Mouse (Mus musculus): ENCODE measurements around the gene Cib1. TPM values are rescaled to one million over a fixed set of nuclear protein-coding genes. Genes with fewer than 3 reads are reported as not detected.
A peak's percentile ranks its signal among the peaks of the same experiment; 100 is the strongest.

Gene Cib1
- polyA plus RNA-seq, 1 experiment from 2014 or later = 61.9 TPM

GRCm38 (mm10) chr7:80230196-80230595 lies 2.4 kb downstream of the Cib1 start:
- no peak for ATAC-seq (ENCODE audit: low FRiP score, low read depth)
- H3K4me2 ChIP-seq (replicated peaks) = no peak overlapping the region
- WGBS = 58% methylated on average over 6 of the region's 6 CpGs
- peaks cover 3% of the 10 kb centered on the region; the same call in 1 of the 2 replicates for H3K27me3 ChIP-seq
- H3K4me1 ChIP-seq = peaks cover 21% of the 10 kb centered on the region
- no peak overlapping the region for H3K9ac ChIP-seq
- no peaks in the 10 kb centered on the region for H3K9me3 ChIP-seq
- H3K27ac ChIP-seq = no peak overlapping the region
- peaks cover 32% of the 10 kb centered on the region for H3K36me3 ChIP-seq
- H3K4me3 ChIP-seq = no peak overlapping the region

DNA sequence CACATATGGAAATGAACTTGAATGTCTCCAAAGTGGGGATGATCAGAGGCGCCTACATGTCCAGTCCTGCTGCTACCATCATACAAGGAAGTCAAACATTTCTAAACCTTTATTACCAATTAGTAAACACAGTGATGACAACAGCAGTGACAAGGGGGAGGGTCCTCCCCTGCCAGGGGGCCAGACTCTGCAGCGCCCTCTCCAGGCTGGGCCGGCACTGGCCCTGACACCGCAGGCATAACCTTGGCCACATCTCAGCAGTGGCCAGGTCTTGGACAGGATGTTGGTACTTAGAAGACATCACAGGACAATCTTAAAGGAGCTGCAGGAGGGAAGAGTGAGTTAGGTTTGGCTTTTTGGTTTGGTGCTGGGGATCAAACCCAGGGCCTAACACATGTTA lies 5.5 kb downstream of the Cib1 start:
- Histone ChIP-seq H3K4me2 (replicated peaks) (no peak overlapping the region), H3K4me3 (no peak overlapping the region), H3K27ac (no peak overlapping the region), H3K4me1 (peaks cover 11% of the 10 kb centered on the region), H3K36me3 (peaks cover 58% of the 10 kb centered on the region), H3K9me3 (no peaks in the 10 kb centered on the region), H3K27me3 (peaks cover 3% of the 10 kb centered on the region; the same call in 1 of the 2 replicates), H3K9ac (no peak overlapping the region)
- WGBS = 95% methylated on average over 4 of the region's 4 CpGs
- ATAC-seq (ENCODE audit: low FRiP score, low read depth) = no peak

DNA sequence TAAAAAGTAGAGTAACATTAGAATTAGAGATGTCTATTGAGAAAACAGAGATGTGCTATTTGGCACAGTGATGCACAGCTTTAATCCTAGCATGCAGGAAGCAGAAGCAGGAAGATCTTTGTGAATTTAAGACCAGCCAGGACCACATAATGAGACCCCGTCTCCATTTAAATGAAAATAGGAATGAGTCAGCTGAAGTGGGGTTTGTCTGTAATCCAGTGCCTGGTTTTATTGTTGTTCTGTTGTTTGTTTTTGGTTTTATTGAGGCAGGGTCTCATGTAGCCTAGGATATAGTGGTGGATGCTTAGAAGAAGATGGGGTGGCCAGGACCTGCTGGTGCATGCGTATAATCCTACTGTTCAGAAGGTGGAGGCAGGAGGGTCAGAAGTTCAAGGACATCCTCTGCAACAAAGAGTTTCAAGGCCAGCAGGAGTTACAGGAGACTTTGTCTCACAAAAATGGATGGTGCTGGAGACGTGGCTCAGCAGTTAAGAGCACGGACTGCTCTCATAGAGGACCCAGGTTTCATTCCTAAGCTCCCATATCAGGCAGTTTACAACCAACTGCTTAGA lies 11.3 kb downstream of the Cib1 start:
- peaks cover 89% of the 10 kb centered on the region for H3K36me3 ChIP-seq

DNA sequence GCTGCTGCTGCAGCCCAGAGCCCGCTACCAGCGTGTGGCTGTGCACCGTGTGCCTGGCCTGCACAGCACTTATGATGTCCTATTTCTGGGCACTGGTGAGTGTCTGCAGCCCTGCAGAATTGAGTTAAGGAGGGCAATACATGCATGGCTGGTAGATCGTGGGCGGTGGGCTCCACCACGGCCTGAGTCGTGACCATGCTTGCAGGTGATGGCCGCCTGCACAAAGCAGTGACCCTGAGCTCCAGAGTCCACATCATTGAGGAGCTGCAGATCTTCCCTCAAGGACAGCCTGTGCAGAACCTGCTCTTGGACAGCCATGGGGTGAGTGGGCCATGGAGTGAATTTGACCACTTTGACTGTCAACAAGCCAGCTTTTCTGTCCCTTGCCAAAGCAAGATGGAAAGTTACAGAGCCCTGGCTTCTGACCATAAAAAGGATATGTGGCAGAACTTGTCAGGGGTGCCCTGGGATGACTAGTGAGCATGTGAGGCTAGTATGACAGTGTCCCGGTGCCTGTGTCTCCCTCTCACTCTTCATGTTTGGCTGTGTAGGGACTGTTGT lies 12.3 kb downstream of the Cib1 start:
- no peak overlapping the region for H3K27ac ChIP-seq
- H3K9ac ChIP-seq = no peak overlapping the region
- H3K4me3 ChIP-seq = no peak overlapping the region
- H3K27me3 ChIP-seq = no peaks in the 10 kb centered on the region
- no peaks in the 10 kb centered on the region for H3K4me1 ChIP-seq
- ATAC-seq (ENCODE audit: low FRiP score, low read depth) = no peak
- peaks cover 92% of the 10 kb centered on the region for H3K36me3 ChIP-seq
- 97% methylated on average over 9 of the region's 9 CpGs for WGBS
- H3K4me2 ChIP-seq (replicated peaks) = no peak overlapping the region
- H3K9me3 ChIP-seq = no peaks in the 10 kb centered on the region

More for the DNA sequence above, 11.3 kb downstream of the Cib1 start:
- Histone ChIP-seq H3K27ac (no peak overlapping the region), H3K9me3 (no peaks in the 10 kb centered on the region), H3K4me2 (replicated peaks) (no peak overlapping the region), H3K4me3 (no peak overlapping the region), H3K9ac (no peak overlapping the region), H3K4me1 (no peaks in the 10 kb centered on the region), H3K27me3 (no peaks in the 10 kb centered on the region)
- WGBS = 91% methylated on average over 4 of the region's 4 CpGs
- no peak for ATAC-seq (ENCODE audit: low FRiP score, low read depth)

GRCm38 (mm10) chr7:80218666-80219065 lies 13.9 kb downstream of the Cib1 start:
- peaks cover 5% of the 10 kb centered on the region; the same call in 1 of the 2 replicates for H3K4me1 ChIP-seq
- no peaks in the 10 kb centered on the region for H3K27me3 ChIP-seq
- H3K27ac ChIP-seq = no peak overlapping the region
- H3K4me2 ChIP-seq (replicated peaks) = no peak overlapping the region
- no peak overlapping the region for H3K9ac ChIP-seq
- H3K4me3 ChIP-seq = no peak overlapping the region
- H3K36me3 ChIP-seq = peaks cover 84% of the 10 kb centered on the region
- 93% methylated on average over 9 of the region's 9 CpGs for WGBS
- no peak for ATAC-seq (ENCODE audit: low FRiP score, low read depth)
- no peaks in the 10 kb centered on the region for H3K9me3 ChIP-seq

GRCm38 (mm10) chr7:80216566-80216965 lies 16.0 kb downstream of the Cib1 start:
- no peak overlapping the region for H3K4me3 ChIP-seq
- no peak overlapping the region for H3K4me2 ChIP-seq (replicated peaks)
- H3K4me1 ChIP-seq = peaks cover 5% of the 10 kb centered on the region; the same call in 1 of the 2 replicates
- WGBS = 83% methylated on average over 8 of the region's 8 CpGs
- no peaks in the 10 kb centered on the region for H3K27me3 ChIP-seq
- no peak overlapping the region for H3K9ac ChIP-seq
- no peaks in the 10 kb centered on the region for H3K9me3 ChIP-seq
- 0 out of 2 replicates have a peak, but pooled peaks have one; percentile 37 for ATAC-seq (ENCODE audit: low FRiP score, low read depth)
- peaks cover 81% of the 10 kb centered on the region for H3K36me3 ChIP-seq
- H3K27ac ChIP-seq = no peak overlapping the region

- Histone ChIP-seq H3K9ac (peak overlapping the region; percentile 26; the same call in 1 of the 2 replicates), H3K27me3 (no peaks in the 10 kb centered on the region), H3K4me3 (no peak overlapping the region), H3K27ac (peak overlapping the region; percentile 17; the same call in 1 of the 2 replicates), H3K9me3 (no peaks in the 10 kb centered on the region), H3K4me2 (replicated peaks) (no peak overlapping the region), H3K4me1 (peaks cover 5% of the 10 kb centered on the region; the same call in 1 of the 2 replicates), H3K36me3 (peaks cover 69% of the 10 kb centered on the region)
- WGBS = 28% methylated on average over 4 of the region's 4 CpGs
- peak; percentile 73 for ATAC-seq (ENCODE audit: low FRiP score, low read depth)
Observed at GRCm38 (mm10) chr7:80215398-80215797, 17.2 kb downstream of the Cib1 start.

GRCm38 (mm10) chr7:80214459-80214858 lies 18.2 kb downstream of the Cib1 start:
- Histone ChIP-seq H3K4me2 (replicated peaks) (no peak overlapping the region), H3K4me3 (no peak overlapping the region), H3K9ac (no peak overlapping the region), H3K9me3 (no peaks in the 10 kb centered on the region), H3K27me3 (no peaks in the 10 kb centered on the region), H3K4me1 (peaks cover 9% of the 10 kb centered on the region; the same call in 1 of the 2 replicates), H3K36me3 (peaks cover 60% of the 10 kb centered on the region), H3K27ac (no peak overlapping the region; the same call in 1 of the 2 replicates)
- ATAC-seq (ENCODE audit: low FRiP score, low read depth) = no peak
- WGBS = 75% methylated on average over 8 of the region's 8 CpGs

DNA sequence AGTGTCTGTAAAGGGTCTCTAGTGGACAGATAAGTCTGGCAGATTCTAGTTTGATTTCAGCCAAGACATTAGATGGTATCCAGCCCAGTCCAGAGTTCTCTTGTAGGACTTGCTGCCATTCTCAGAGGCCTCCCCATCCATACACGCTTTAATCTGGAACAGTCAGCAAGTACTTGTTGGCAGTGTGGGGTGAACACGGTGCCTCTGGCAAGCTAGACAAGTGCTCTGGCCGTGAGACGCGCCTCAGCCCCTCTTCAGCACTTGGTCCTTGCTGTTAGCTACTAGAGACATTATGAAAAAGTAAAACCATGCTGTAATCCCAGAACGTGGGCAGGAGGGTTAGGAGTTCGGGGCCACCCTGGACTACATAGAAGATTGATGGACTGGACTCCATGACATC lies 19.0 kb downstream of the Cib1 start:
- no peaks in the 10 kb centered on the region for H3K27me3 ChIP-seq
- H3K4me3 ChIP-seq = no peak overlapping the region
- 89% methylated on average over 7 of the region's 7 CpGs for WGBS
- no peak overlapping the region for H3K4me2 ChIP-seq (replicated peaks)
- H3K9ac ChIP-seq = no peak overlapping the region
- peaks cover 17% of the 10 kb centered on the region for H3K4me1 ChIP-seq
- H3K9me3 ChIP-seq = no peaks in the 10 kb centered on the region
- H3K27ac ChIP-seq = no peak overlapping the region
- H3K36me3 ChIP-seq = peaks cover 51% of the 10 kb centered on the region
- no peak for ATAC-seq (ENCODE audit: low FRiP score, low read depth)

GRCm38 (mm10) chr7:80210982-80211381 lies 21.6 kb downstream of the Cib1 start:
- no peak overlapping the region for H3K27ac ChIP-seq
- no peak overlapping the region for H3K4me3 ChIP-seq
- H3K9me3 ChIP-seq = no peaks in the 10 kb centered on the region
- H3K27me3 ChIP-seq = no peaks in the 10 kb centered on the region
- 85% methylated on average over 4 of the region's 4 CpGs for WGBS
- no peak overlapping the region for H3K4me2 ChIP-seq (replicated peaks)
- no peak for ATAC-seq (ENCODE audit: low FRiP score, low read depth)
- H3K4me1 ChIP-seq = peaks cover 40% of the 10 kb centered on the region
- no peak overlapping the region for H3K9ac ChIP-seq
- H3K36me3 ChIP-seq = peaks cover 25% of the 10 kb centered on the region

GRCm38 (mm10) chr7:80209669-80210068 lies 22.9 kb downstream of the Cib1 start:
- H3K9ac ChIP-seq = peak overlapping the region; percentile 48
- 72% methylated on average over 6 of the region's 6 CpGs for WGBS
- no peak for ATAC-seq (ENCODE audit: low FRiP score, low read depth)
- H3K4me2 ChIP-seq (replicated peaks) = no peak overlapping the region
- H3K27ac ChIP-seq = no peak overlapping the region
- H3K9me3 ChIP-seq = no peaks in the 10 kb centered on the region
- H3K4me3 ChIP-seq = no peak overlapping the region
- H3K4me1 ChIP-seq = peaks cover 46% of the 10 kb centered on the region
- no peaks in the 10 kb centered on the region for H3K27me3 ChIP-seq
- peaks cover 19% of the 10 kb centered on the region for H3K36me3 ChIP-seq

- Histone ChIP-seq H3K36me3 (peaks cover 13% of the 10 kb centered on the region), H3K9ac (no peak overlapping the region), H3K9me3 (no peaks in the 10 kb centered on the region), H3K4me1 (peaks cover 50% of the 10 kb centered on the region), H3K4me3 (no peak overlapping the region), H3K27ac (no peak overlapping the region), H3K27me3 (no peaks in the 10 kb centered on the region), H3K4me2 (replicated peaks) (no peak overlapping the region)
- WGBS = 86% methylated on average over 10 of the region's 10 CpGs
- no peak for ATAC-seq (ENCODE audit: low FRiP score, low read depth)
Observed at GRCm38 (mm10) chr7:80208738-80209430, 23.7 kb downstream of the Cib1 start.
